Mouse (Mus musculus): ENCODE results near the gene Slc20a1. TPM values are rescaled to one million over a fixed set of nuclear protein-coding genes. Genes with fewer than 3 reads are reported as not detected.

Gene Slc20a1
- total RNA-seq, 1 experiment = 309 TPM

DNA sequence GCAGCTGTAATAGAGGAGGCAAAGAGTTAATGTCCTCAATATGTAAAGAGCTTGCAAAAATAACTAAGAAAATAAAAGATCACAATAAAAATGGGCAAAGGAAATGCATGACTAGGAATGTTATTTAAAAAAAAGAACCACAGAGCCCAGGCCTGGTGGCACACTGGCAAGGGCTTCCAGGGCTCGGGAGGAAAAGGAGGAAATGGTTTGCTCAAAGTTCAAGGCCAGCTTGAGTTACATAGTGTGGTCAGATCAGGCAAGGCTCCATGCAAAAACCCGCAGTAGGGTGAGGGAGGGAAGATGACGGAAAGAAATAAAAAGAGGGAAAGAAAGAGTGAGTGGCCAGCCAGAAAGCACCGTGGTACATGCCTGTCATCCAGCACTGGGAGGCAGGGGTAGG lies 30.0 kb downstream of the Slc20a1 start:
- H3K4me1 ChIP-seq (ENCODE audit: control insufficient read depth in 2 of 2, insufficient read depth in 2 of 2, low read length in 2 of 2, poor library complexity in 1 of 2) = peaks cover 5 to 10% of the 10 kb centered on the region in 2 experiments; a peak in 2 of 4 replicates
- no peak overlapping the region for H3K9ac ChIP-seq (ENCODE audit: insufficient read depth, low read depth, low read length, poor library complexity, severe bottlenecking)
- H3K36me3 ChIP-seq (ENCODE audit: control insufficient read depth, insufficient read depth, low read length, poor library complexity, severe bottlenecking) = no peaks in the 10 kb centered on the region
- no peak overlapping the region for H3K27ac ChIP-seq (ENCODE audit: insufficient read depth, low read depth, low read length, poor library complexity, severe bottlenecking)
- no peaks in the 10 kb centered on the region for H3K9me3 ChIP-seq (ENCODE audit: control insufficient read depth, insufficient read depth, low read depth, low read length)
- no peak overlapping the region for H3K4me3 ChIP-seq (ENCODE audit: insufficient read depth in 1 of 2, low read depth in 1 of 2, low read length in 2 of 2, poor library complexity in 1 of 2, severe bottlenecking in 1 of 2)
- in situ Hi-C loops (cut with MboI; ENCODE audit: low sequenced_read_pairs in 2 of 2, unreplicated experiment in 2 of 2) = no loop called here
- no peak for TF ChIP-seq CHD2 (IDR thresholded peaks at IDR 0.05; ENCODE audit: low read depth, low read length)
- TF ChIP-seq HCFC1 (IDR thresholded peaks at IDR 0.05; ENCODE audit: borderline replicate concordance, insufficient read depth, low read length) = no peak
- no peak for TF ChIP-seq MAFK (IDR thresholded peaks at IDR 0.05; ENCODE audit: insufficient read depth, low read depth, low read length)
- TF ChIP-seq ZNF384 (IDR thresholded peaks at IDR 0.05; ENCODE audit: low read depth, low read length) = no peak
- DNase-seq (ENCODE audit: low read depth, low spot score) = no peak

DNA sequence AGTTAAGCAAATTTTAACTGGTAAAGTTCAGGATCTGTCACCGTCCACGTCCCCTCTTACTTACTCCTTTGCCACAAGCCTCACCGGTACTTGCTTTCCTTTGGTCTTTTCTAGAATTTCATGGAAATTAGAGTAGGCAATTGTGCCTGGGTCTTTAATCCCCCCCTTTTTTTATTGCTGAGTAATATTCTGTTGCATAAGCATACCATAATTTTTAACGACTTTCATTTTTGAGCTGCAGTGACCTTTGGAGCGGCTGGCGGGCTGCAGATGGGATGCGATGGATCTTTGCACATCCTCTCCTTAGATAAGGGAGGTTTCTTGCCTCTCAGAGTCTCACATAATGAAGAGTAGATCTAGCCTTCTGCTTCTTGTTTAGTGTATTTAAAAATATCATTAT lies 30.8 kb downstream of the Slc20a1 start:
- H3K4me1 ChIP-seq (ENCODE audit: control insufficient read depth in 2 of 2, insufficient read depth in 2 of 2, low read length in 2 of 2, poor library complexity in 1 of 2) = peaks cover 5 to 9% of the 10 kb centered on the region in 2 experiments; a peak in 2 of 4 replicates
- H3K27ac ChIP-seq (ENCODE audit: insufficient read depth, low read depth, low read length, poor library complexity, severe bottlenecking) = no peak overlapping the region
- no peak for DNase-seq (ENCODE audit: low read depth, low spot score)
- no peak for TF ChIP-seq ZC3H11A (IDR thresholded peaks at IDR 0.05; ENCODE audit: borderline replicate concordance, low read depth, low read length)
- no peak for TF ChIP-seq CHD2 (IDR thresholded peaks at IDR 0.05; ENCODE audit: low read depth, low read length)
- TF ChIP-seq MAFK (IDR thresholded peaks at IDR 0.05; ENCODE audit: insufficient read depth, low read depth, low read length) = no peak
- no peak for TF ChIP-seq ZNF384 (IDR thresholded peaks at IDR 0.05; ENCODE audit: low read depth, low read length)
- TF ChIP-seq HCFC1 (IDR thresholded peaks at IDR 0.05; ENCODE audit: borderline replicate concordance, insufficient read depth, low read length) = no peak
- in situ Hi-C loops (cut with MboI; ENCODE audit: low sequenced_read_pairs in 2 of 2, unreplicated experiment in 2 of 2) = no loop called here
- H3K4me3 ChIP-seq (ENCODE audit: insufficient read depth in 1 of 2, low read depth in 1 of 2, low read length in 2 of 2, poor library complexity in 1 of 2, severe bottlenecking in 1 of 2) = no peak overlapping the region
- H3K9me3 ChIP-seq (ENCODE audit: control insufficient read depth, insufficient read depth, low read depth, low read length) = no peaks in the 10 kb centered on the region
- no peak overlapping the region for H3K9ac ChIP-seq (ENCODE audit: insufficient read depth, low read depth, low read length, poor library complexity, severe bottlenecking)
- H3K36me3 ChIP-seq (ENCODE audit: control insufficient read depth, insufficient read depth, low read length, poor library complexity, severe bottlenecking) = no peaks in the 10 kb centered on the region

- Histone ChIP-seq H3K27ac (ENCODE audit: insufficient read depth, low read depth, low read length, poor library complexity, severe bottlenecking) (no peak overlapping the region), H3K4me3 (ENCODE audit: insufficient read depth in 1 of 2, low read depth in 1 of 2, low read length in 2 of 2, poor library complexity in 1 of 2, severe bottlenecking in 1 of 2) (no peak overlapping the region), H3K9ac (ENCODE audit: insufficient read depth, low read depth, low read length, poor library complexity, severe bottlenecking) (no peak overlapping the region), H3K9me3 (ENCODE audit: control insufficient read depth, insufficient read depth, low read depth, low read length) (no peaks in the 10 kb centered on the region), H3K36me3 (ENCODE audit: control insufficient read depth, insufficient read depth, low read length, poor library complexity, severe bottlenecking) (no peaks in the 10 kb centered on the region), H3K4me1 (ENCODE audit: control insufficient read depth in 2 of 2, insufficient read depth in 2 of 2, low read length in 2 of 2, poor library complexity in 1 of 2) (peaks cover 4 to 6% of the 10 kb centered on the region in 2 experiments; a peak in 3 of 4 replicates)
- in situ Hi-C loops (cut with MboI; ENCODE audit: low sequenced_read_pairs in 2 of 2, unreplicated experiment in 2 of 2) = no loop called here
- TF ChIP-seq CHD2 (IDR thresholded peaks at IDR 0.05; ENCODE audit: low read depth, low read length) (no peak), HCFC1 (IDR thresholded peaks at IDR 0.05; ENCODE audit: borderline replicate concordance, insufficient read depth, low read length) (no peak), ZNF384 (IDR thresholded peaks at IDR 0.05; ENCODE audit: low read depth, low read length) (no peak), MAFK (IDR thresholded peaks at IDR 0.05; ENCODE audit: insufficient read depth, low read depth, low read length) (no peak), ZC3H11A (IDR thresholded peaks at IDR 0.05; ENCODE audit: borderline replicate concordance, low read depth, low read length) (no peak)
- no peak for DNase-seq (ENCODE audit: low read depth, low spot score)
Measured at GRCm38 (mm10) chr2:129232023-129232422, 33.5 kb downstream of the Slc20a1 start.

GRCm38 (mm10) chr2:129232484-129232883 lies 33.9 kb downstream of the Slc20a1 start:
- Histone ChIP-seq H3K9me3 (ENCODE audit: control insufficient read depth, insufficient read depth, low read depth, low read length) (no peaks in the 10 kb centered on the region), H3K9ac (ENCODE audit: insufficient read depth, low read depth, low read length, poor library complexity, severe bottlenecking) (no peak overlapping the region), H3K4me1 (ENCODE audit: control insufficient read depth in 2 of 2, insufficient read depth in 2 of 2, low read length in 2 of 2, poor library complexity in 1 of 2) (peaks cover 4 to 5% of the 10 kb centered on the region in 2 experiments; a peak in 3 of 4 replicates), H3K4me3 (ENCODE audit: insufficient read depth in 1 of 2, low read depth in 1 of 2, low read length in 2 of 2, poor library complexity in 1 of 2, severe bottlenecking in 1 of 2) (no peak overlapping the region), H3K36me3 (ENCODE audit: control insufficient read depth, insufficient read depth, low read length, poor library complexity, severe bottlenecking) (no peaks in the 10 kb centered on the region), H3K27ac (ENCODE audit: insufficient read depth, low read depth, low read length, poor library complexity, severe bottlenecking) (no peak overlapping the region)
- in situ Hi-C loops (cut with MboI; ENCODE audit: low sequenced_read_pairs in 2 of 2, unreplicated experiment in 2 of 2) = no loop called here
- no peak for DNase-seq (ENCODE audit: low read depth, low spot score)
- no peak for TF ChIP-seq ZC3H11A (IDR thresholded peaks at IDR 0.05; ENCODE audit: borderline replicate concordance, low read depth, low read length)
- TF ChIP-seq MAFK (IDR thresholded peaks at IDR 0.05; ENCODE audit: insufficient read depth, low read depth, low read length) = no peak
- TF ChIP-seq HCFC1 (IDR thresholded peaks at IDR 0.05; ENCODE audit: borderline replicate concordance, insufficient read depth, low read length) = no peak
- no peak for TF ChIP-seq CHD2 (IDR thresholded peaks at IDR 0.05; ENCODE audit: low read depth, low read length)
- TF ChIP-seq ZNF384 (IDR thresholded peaks at IDR 0.05; ENCODE audit: low read depth, low read length) = no peak

DNA sequence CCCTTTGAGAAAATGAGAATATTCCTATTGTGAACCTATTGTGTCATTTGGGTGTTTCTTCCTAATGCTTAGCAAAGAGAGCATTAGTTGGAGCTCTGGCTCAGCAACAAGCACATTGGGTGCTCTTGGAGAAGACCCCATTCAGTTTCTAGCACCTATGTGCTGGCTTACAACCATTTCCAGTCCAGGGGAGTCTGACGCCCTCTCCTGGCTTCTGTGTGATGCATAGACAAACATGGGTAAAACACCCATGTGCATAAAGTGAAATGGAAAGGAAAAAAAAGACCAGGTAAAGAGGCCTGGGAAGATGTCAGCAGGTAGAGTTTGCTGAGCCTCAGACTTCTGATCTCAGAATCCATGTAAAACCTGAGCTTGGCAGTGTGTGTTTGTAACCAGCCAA lies 34.7 kb downstream of the Slc20a1 start:
- Histone ChIP-seq H3K4me1 (ENCODE audit: control insufficient read depth in 2 of 2, insufficient read depth in 2 of 2, low read length in 2 of 2, poor library complexity in 1 of 2) (peaks cover 4 to 5% of the 10 kb centered on the region in 2 experiments; a peak in 2 of 4 replicates), H3K27ac (ENCODE audit: insufficient read depth, low read depth, low read length, poor library complexity, severe bottlenecking) (no peak overlapping the region), H3K9me3 (ENCODE audit: control insufficient read depth, insufficient read depth, low read depth, low read length) (no peaks in the 10 kb centered on the region), H3K4me3 (ENCODE audit: insufficient read depth in 1 of 2, low read depth in 1 of 2, low read length in 2 of 2, poor library complexity in 1 of 2, severe bottlenecking in 1 of 2) (no peak overlapping the region), H3K9ac (ENCODE audit: insufficient read depth, low read depth, low read length, poor library complexity, severe bottlenecking) (no peak overlapping the region), H3K36me3 (ENCODE audit: control insufficient read depth, insufficient read depth, low read length, poor library complexity, severe bottlenecking) (no peaks in the 10 kb centered on the region)
- DNase-seq (ENCODE audit: low read depth, low spot score) = no peak
- TF ChIP-seq ZC3H11A (IDR thresholded peaks at IDR 0.05; ENCODE audit: borderline replicate concordance, low read depth, low read length) = no peak
- no peak for TF ChIP-seq HCFC1 (IDR thresholded peaks at IDR 0.05; ENCODE audit: borderline replicate concordance, insufficient read depth, low read length)
- TF ChIP-seq ZNF384 (IDR thresholded peaks at IDR 0.05; ENCODE audit: low read depth, low read length) = no peak
- no peak for TF ChIP-seq CHD2 (IDR thresholded peaks at IDR 0.05; ENCODE audit: low read depth, low read length)
- TF ChIP-seq MAFK (IDR thresholded peaks at IDR 0.05; ENCODE audit: insufficient read depth, low read depth, low read length) = no peak
- in situ Hi-C loops (cut with MboI; ENCODE audit: low sequenced_read_pairs in 2 of 2, unreplicated experiment in 2 of 2) = no loop called here

All from ES-E14 (cell line).